Mouse (Mus musculus) erythroblast, embryonic 14.5 days (primary cell): ENCODE results near the gene Cadps.

Source experiments
- GATA1 ChIP-seq: IDR thresholded peaks from 2 replicates; pipeline ENCODE4 v1.6.1; 2012; ENCODE audit warnings: low read length, inconsistent platforms, mixed read lengths
- TAL1 ChIP-seq: IDR thresholded peaks from 3 replicates; pipeline ENCODE4 v1.6.1; 2012; ENCODE audit warnings: low read length, inconsistent platforms, mixed read lengths

- TF ChIP-seq TAL1: no peak
- TF ChIP-seq GATA1: no peak
These were observed 91.9 kb downstream of the Cadps start for GRCm38 (mm10) chr14:12730979-12731378.
